Mouse (Mus musculus) liver, adult 2 months (tissue): ENCODE results near the gene Bhlhe23. TPM values are rescaled to one million over a fixed set of nuclear protein-coding genes. Genes with fewer than 3 reads are reported as not detected.

Experiments
- DNase-seq: peaks from one replicate; pipeline ENCODE4 v3.0.0-alpha.2; 2011; ENCODE audit warnings: low read depth, low spot score; ENCODE audit errors: extremely low read depth
- H3K27ac ChIP-seq: fragments of 200-500 bp; replicated peaks from 2 replicates; pipeline ENCODE4 v1.5.1; 2012; ENCODE audit warnings: low read depth, mild to moderate bottlenecking, control low read depth, inconsistent platforms, low read length; ENCODE audit not compliant: insufficient read depth
- H3K27me3 ChIP-seq: fragments of 200-500 bp; 2 replicates; pipeline ENCODE4 v1.6.1; 2012; ENCODE audit warnings: mild to moderate bottlenecking, moderate library complexity, low read length, inconsistent platforms; ENCODE audit not compliant: control insufficient read depth, insufficient read depth
- H3K36me3 ChIP-seq: fragments of 200-500 bp; 2 replicates; pipeline ENCODE4 v1.6.1; 2012; ENCODE audit warnings: low read length, inconsistent platforms; ENCODE audit not compliant: control insufficient read depth, insufficient read depth
- H3K4me1 ChIP-seq: fragments of 200-500 bp; 2 replicates; pipeline ENCODE4 v1.6.1; 2011; ENCODE audit warnings: low read length; ENCODE audit not compliant: control insufficient read depth, insufficient read depth
- H3K4me3 ChIP-seq: fragments of 200-500 bp; 2 replicates; pipeline ENCODE4 v1.5.1; 2011; ENCODE audit warnings: low read depth, mild to moderate bottlenecking, control low read depth, low read length, moderate library complexity; ENCODE audit not compliant: insufficient read depth
- H3K79me2 ChIP-seq: fragments of 200-500 bp; 2 replicates; pipeline ENCODE4 v1.6.1; 2012; ENCODE audit warnings: inconsistent platforms, mild to moderate bottlenecking, low read length, moderate library complexity; ENCODE audit not compliant: control insufficient read depth, insufficient read depth
- H3K9ac ChIP-seq: fragments of 200-500 bp; 2 replicates; pipeline ENCODE4 v1.6.1; 2012; ENCODE audit warnings: low read depth, mild to moderate bottlenecking, control low read depth, inconsistent platforms, low read length
- CTCF ChIP-seq: fragments of 200-500 bp; IDR thresholded peaks from 2 replicates; pipeline ENCODE4 v1.5.1; 2011; ENCODE audit warnings: low read depth, low read length, control low read depth
- POLR2A ChIP-seq: fragments of 200-500 bp; IDR thresholded peaks from 2 replicates; pipeline ENCODE4 v1.6.1; 2011; ENCODE audit warnings: low read length, control low read depth; ENCODE audit not compliant: insufficient read depth; ENCODE audit errors: extremely low read depth
- WGBS: fragments of 180-500 bp; shearing (Covaris S2); methylation state at CpG from one replicate; pipeline ENCODE4 v1.1.7; 2018; 5-methylcytosine and 5-hydroxymethylcytosine counted together
- polyA plus RNA-seq: library from polyadenylated mRNA; depleted of rRNA; stranded (reverse); fragments of >200 nt; gene quantifications from 2 replicates; pipeline ENCODE4 v1.2.3, GENCODE M21; 2012
- total RNA-seq: library from RNA; depleted of rRNA; stranded (reverse); fragments of >200 nt; gene quantifications from 2 replicates; pipeline ENCODE4 v1.2.3, GENCODE M21; 2014

The Bhlhe23 gene
- total and polyA plus RNA-seq, 2 experiments, result not detected

- Histone ChIP-seq H3K4me1 (no peaks in the 10 kb centered on the region), H3K36me3 (no peaks in the 10 kb centered on the region), H3K27me3 (no peaks in the 10 kb centered on the region), H3K79me2 (no peaks in the 10 kb centered on the region), H3K4me3 (no peak overlapping the region), H3K27ac (no peak overlapping the region), H3K9ac (no peak overlapping the region)
- TF ChIP-seq POLR2A (no peak), CTCF (no peak)
- no peak for DNase-seq
- WGBS, result 53% methylated on average over 5 of the region's 5 CpGs
Observed at GRCm38 (mm10) chr2:180746569-180747192, 30.0 kb downstream of the Bhlhe23 start.

- no peaks in the 10 kb centered on the region for H3K36me3 ChIP-seq
- TF ChIP-seq CTCF (peak; percentile 100), POLR2A (no peak)
- H3K4me1 ChIP-seq, result no peaks in the 10 kb centered on the region
- no peaks in the 10 kb centered on the region for H3K79me2 ChIP-seq
- no peaks in the 10 kb centered on the region for H3K27me3 ChIP-seq
- peak; percentile 51 for DNase-seq
- WGBS, result 33% methylated on average over 17 of the region's 17 CpGs
- no peak overlapping the region for H3K9ac ChIP-seq
- H3K27ac ChIP-seq, result no peak overlapping the region
- no peak overlapping the region for H3K4me3 ChIP-seq
Observed at GRCm38 (mm10) chr2:180745248-180745927, 31.3 kb downstream of the Bhlhe23 start.

GRCm38 (mm10) chr2:180743321-180743720, 33.4 kb downstream of the Bhlhe23 start:
- 89% methylated on average over 2 of the region's 2 CpGs for WGBS
- DNase-seq, result no peak

GRCm38 (mm10) chr2:180742820-180743219, 33.9 kb downstream of the Bhlhe23 start:
- no peak for TF ChIP-seq CTCF
- no peak for TF ChIP-seq POLR2A
- Histone ChIP-seq H3K36me3 (no peaks in the 10 kb centered on the region), H3K27me3 (no peaks in the 10 kb centered on the region), H3K79me2 (no peaks in the 10 kb centered on the region), H3K27ac (no peak overlapping the region), H3K4me1 (no peaks in the 10 kb centered on the region), H3K9ac (no peak overlapping the region), H3K4me3 (no peak overlapping the region)
- WGBS, result 81% methylated on average over 6 of the region's 6 CpGs
- DNase-seq, result no peak

More at GRCm38 (mm10) chr2:180743321-180743720, 33.4 kb downstream of the Bhlhe23 start:
- TF ChIP-seq CTCF, result no peak
- Histone ChIP-seq H3K36me3 (no peaks in the 10 kb centered on the region), H3K27me3 (no peaks in the 10 kb centered on the region), H3K9ac (no peak overlapping the region), H3K27ac (no peak overlapping the region), H3K79me2 (no peaks in the 10 kb centered on the region), H3K4me1 (no peaks in the 10 kb centered on the region), H3K4me3 (no peak overlapping the region)

GRCm38 (mm10) chr2:180741421-180741820, 35.3 kb downstream of the Bhlhe23 start:
- no peak for TF ChIP-seq CTCF
- no peak for TF ChIP-seq POLR2A
- Histone ChIP-seq H3K9ac (no peak overlapping the region), H3K36me3 (no peaks in the 10 kb centered on the region), H3K27ac (no peak overlapping the region), H3K4me1 (no peaks in the 10 kb centered on the region), H3K79me2 (no peaks in the 10 kb centered on the region), H3K27me3 (no peaks in the 10 kb centered on the region), H3K4me3 (no peak overlapping the region)
- no peak for DNase-seq
- WGBS, result 82% methylated on average over 7 of the region's 7 CpGs

- 65% methylated on average over 3 of the region's 3 CpGs for WGBS
- Histone ChIP-seq H3K9ac (no peak overlapping the region), H3K27me3 (no peaks in the 10 kb centered on the region), H3K4me1 (no peaks in the 10 kb centered on the region), H3K79me2 (no peaks in the 10 kb centered on the region), H3K36me3 (no peaks in the 10 kb centered on the region), H3K4me3 (no peak overlapping the region), H3K27ac (no peak overlapping the region)
- no peak for TF ChIP-seq POLR2A
- TF ChIP-seq CTCF, result no peak
- no peak for DNase-seq
Observed at GRCm38 (mm10) chr2:180740349-180740748, 36.4 kb downstream of the Bhlhe23 start.
